Mouse (Mus musculus): ENCODE results near the gene Reep3.

The Reep3 gene

DNA sequence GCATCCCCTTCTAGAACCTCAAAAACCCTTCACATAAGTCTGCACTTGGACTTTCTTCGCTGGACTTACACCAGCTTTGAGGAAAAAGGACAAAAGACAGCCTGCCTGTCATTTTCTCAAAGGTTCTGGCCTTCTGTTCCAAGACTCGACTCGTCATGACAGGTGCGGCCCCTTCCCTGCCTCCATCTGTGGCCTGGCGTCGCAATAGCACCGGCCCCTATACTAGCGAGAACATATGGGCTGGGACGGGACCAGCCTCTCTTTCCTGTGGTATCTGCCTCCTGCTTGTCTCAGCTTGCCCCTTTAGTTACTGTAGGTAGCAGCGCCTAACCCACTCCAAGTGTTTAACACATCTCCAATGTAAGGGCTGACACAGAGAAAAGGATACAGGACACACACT, 11.6 kb downstream of the Reep3 start:
- in situ Hi-C loops (cut with MboI, MseI): no loop called here

- in situ Hi-C loops (cut with MboI, MseI): no loop called here
These were observed 13.1 kb downstream of the Reep3 start for GRCm38 (mm10) chr10:67083446-67084166.

- in situ Hi-C loops (cut with MboI, MseI): no loop called here
These were observed 14.2 kb downstream of the Reep3 start for GRCm38 (mm10) chr10:67082531-67082930.

- in situ Hi-C loops (cut with MboI, MseI): no loop called here
These were observed 15.3 kb downstream of the Reep3 start for GRCm38 (mm10) chr10:67081206-67082007.

DNA sequence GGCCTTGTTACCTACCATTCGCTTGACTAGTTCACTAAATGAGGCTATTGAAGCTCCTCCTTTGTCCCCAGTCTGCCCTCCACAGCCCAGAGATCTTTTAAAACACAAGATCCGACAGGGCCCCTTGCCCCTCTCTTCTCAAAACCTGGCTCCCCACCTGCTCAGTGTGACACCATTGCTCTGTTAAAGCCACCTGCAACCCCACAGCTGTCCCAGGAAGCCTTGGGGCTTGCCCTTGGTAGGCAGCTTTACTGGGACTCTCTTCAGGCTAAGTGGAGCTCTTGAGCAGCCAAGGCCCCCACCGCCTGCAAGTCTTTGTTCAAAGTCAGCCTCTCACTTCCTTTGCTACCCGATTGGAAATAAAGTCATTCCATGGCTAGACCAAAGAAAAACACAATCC, 17.7 kb downstream of the Reep3 start:
- in situ Hi-C loops (cut with MboI, MseI): no loop called here

- in situ Hi-C loops (cut with MboI, MseI): no loop called here
These were observed 20.5 kb downstream of the Reep3 start for GRCm38 (mm10) chr10:67075931-67076878.

DNA sequence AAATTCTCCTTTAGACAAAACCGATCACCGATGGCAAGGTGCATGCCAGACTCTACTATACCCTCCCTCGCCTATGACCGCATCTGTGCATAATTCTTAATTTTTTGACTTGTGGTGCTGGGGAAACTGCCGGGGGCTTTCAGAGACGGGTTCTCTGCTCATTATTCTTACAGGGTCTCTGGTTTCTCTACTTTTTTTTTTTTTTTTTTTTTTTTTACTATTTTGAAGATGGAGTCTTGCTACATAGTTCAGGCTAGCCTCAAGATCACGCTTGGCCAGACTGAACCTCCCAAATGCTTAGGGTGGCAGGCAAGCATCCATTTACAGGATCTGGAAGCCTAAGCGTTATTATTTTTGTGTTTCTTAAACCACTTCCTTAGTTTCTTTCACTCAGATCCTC, 23.2 kb downstream of the Reep3 start:
- in situ Hi-C loops (cut with MboI, MseI): no loop called here

DNA sequence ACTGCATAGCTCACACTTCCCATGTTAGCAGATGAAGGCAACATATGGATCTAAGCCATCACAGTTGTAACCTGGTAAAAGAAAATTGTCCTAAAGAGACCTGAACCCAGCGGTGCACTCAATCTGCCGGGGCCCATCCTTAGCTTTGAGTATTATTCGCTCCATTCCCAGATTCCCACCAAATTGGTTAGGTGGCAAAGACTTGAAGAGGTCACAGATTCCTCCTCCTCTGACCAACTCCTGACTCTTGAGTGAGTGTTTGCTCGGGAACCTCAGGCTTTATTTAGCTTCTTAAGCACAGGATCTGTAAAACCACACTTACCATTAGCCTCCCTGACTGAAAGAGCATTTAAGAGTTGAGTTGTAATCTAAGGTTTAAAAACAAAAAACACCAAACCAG, 24.1 kb downstream of the Reep3 start:
- in situ Hi-C loops (cut with MboI, MseI): no loop called here

GRCm38 (mm10) chr10:67071884-67072283, 24.9 kb downstream of the Reep3 start:
- in situ Hi-C loops (cut with MboI, MseI): no loop called here

DNA sequence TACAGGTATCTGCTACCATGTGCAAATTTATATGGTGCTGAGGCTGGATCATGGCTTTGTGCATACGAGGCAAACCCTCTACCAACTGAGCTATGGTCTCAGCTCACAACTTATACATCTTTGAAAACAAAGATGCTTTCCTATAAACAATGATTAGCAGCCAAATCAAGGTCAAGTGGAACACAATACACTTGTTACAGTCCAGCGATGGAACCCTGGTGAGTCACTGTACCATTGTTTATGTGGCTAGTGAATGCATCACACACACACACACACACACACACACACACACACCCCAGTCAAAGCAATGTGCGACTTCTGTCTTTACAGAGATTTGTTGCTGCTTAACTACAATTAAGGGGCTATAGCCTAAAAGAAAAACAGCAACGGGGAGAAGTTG, 25.4 kb downstream of the Reep3 start:
- in situ Hi-C loops (cut with MboI, MseI): no loop called here

DNA sequence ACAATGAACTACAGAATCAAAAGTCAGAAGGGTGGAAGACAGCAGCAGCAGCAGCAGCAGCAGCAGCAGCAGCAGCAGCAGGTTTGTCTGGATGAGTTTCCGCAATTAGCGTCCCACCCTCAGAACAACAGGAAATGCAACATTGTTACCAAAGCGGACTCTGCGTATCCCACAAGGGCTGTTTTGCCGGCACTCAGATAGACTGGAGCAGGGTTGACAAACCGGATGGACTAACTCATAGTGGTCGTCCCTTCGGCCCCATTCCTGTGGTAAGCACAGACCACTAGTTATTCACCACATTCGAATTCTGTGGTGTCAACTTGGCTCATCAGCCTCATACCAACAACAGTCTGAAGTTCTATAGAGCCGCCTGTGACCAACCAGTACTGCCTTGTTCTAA, 27.7 kb downstream of the Reep3 start:
- in situ Hi-C loops (cut with MboI, MseI): no loop called here

DNA sequence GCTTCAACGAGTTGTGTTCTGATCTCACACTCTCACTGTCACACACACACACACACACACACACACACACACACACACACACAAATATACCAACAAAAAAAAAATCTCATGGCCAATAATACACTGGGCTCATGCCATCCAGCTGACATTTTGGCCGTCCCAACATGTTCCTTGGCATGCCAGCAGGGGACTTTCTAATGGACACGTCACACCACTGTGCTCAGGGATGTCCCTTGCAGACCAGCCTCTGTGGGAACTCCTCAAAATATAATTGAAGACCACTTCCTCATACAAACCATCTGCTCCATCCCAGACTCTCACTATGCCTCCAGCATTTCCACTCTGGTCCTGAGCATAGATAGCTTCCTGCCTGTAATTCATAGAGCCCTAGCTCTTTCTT, 30.3 kb downstream of the Reep3 start:
- in situ Hi-C loops (cut with MboI, MseI): no loop called here

GRCm38 (mm10) chr10:67065927-67066326, 30.8 kb downstream of the Reep3 start:
- in situ Hi-C loops (cut with MboI, MseI): no loop called here

GRCm38 (mm10) chr10:67065277-67065887, 31.4 kb downstream of the Reep3 start:
- in situ Hi-C loops (cut with MboI, MseI): no loop called here

- in situ Hi-C loops (cut with MboI, MseI): no loop called here
These were observed 34.9 kb downstream of the Reep3 start for GRCm38 (mm10) chr10:67061823-67062222.

DNA sequence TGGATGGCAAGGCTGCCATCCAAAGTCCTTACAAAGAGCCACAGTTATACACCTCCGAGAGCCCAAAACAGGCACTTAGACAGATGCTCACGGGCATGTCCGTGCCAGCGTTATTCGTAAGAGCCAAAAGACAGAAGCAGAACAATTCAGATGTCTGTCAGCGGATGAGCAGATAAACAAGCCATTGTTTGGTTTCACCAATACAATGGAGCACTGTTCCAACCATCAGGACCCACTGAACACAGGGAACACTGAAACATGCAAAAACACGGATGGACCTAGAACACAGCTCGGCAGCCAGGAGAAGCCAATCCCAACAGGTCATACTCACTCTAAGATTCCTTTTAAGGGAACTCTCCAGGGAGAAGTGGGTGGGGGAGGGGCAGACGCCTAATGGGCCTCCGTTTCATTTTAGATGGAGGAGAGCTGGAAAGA, 35.4 kb downstream of the Reep3 start:
- in situ Hi-C loops (cut with MboI, MseI): no loop called here

GRCm38 (mm10) chr10:67058702-67059101, 38.0 kb downstream of the Reep3 start:
- in situ Hi-C loops (cut with MboI, MseI): no loop called here

DNA sequence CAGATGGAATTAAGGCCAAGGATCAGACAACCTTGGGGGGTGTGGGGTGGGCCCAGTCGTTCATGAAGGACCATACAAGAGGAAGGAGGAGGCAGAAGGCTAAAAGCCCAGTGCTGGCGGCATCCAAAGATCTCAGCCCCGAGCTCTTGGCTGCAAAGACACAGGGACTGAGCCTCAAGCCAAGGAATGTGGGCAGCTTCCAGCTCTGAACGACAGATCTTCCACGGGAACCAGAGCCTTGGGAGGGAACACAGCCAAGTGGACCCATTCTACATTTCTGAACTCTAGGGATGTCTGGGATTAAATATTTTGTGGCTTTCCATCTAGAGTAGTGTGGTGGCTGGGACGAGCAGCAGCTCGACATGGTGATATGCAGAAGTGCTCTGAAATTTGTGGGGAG, 38.4 kb downstream of the Reep3 start:
- in situ Hi-C loops (cut with MboI, MseI): no loop called here

DNA sequence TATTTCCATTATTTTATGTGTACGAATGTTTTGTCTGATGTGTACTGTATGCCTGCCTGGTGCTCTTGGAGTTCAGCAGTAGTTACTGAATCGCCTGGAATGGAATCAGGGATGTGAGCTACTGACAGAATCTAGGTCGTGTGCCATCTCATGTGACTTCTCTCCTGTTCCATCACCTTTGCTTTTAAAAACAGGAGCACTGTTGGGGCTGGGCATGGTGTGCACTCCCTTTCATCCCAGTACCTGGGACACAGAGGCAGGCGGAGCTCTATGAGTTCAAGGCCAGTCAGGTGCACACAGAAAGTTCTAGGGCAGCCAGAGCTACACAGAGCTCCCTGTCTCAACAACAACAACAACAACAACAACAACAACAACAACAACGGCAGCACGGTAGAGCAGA, 39.0 kb downstream of the Reep3 start:
- in situ Hi-C loops (cut with MboI, MseI): no loop called here

GRCm38 (mm10) chr10:67057208-67057607, 39.5 kb downstream of the Reep3 start:
- in situ Hi-C loops (cut with MboI, MseI): no loop called here
